Mouse (Mus musculus): ENCODE data around the gene Ncoa7.
"Not testable (repeated sequence)": the region's sequence is repeated elsewhere in the genome, so short reads cannot be mapped to it uniquely, and the experiment has no call there.

Ncoa7 gene

DNA sequence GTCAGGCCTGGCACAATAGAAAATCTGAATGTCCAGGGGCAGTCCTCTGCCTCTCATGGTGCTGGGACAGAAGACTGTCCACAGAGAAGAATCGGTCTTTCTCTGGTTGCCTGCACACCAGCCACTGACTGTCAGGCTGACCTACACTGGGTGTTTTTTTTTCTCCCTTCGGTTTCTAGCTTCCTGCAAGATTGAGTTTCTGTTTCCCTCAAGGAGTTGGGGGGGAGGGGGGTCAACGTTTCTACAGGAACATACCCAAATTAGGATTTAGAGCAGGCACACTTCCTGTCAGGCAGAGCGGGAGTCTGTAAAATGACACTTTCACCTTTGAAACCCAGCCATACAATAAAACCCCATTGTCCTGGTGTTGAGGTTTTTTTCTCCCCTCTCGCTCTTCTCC is 147.5 kb downstream of the Ncoa7 start:
- no peak for DNase-seq

- DNase-seq: no peak
These were observed 155.4 kb downstream of the Ncoa7 start for GRCm38 (mm10) chr10:30647681-30648080.

DNA sequence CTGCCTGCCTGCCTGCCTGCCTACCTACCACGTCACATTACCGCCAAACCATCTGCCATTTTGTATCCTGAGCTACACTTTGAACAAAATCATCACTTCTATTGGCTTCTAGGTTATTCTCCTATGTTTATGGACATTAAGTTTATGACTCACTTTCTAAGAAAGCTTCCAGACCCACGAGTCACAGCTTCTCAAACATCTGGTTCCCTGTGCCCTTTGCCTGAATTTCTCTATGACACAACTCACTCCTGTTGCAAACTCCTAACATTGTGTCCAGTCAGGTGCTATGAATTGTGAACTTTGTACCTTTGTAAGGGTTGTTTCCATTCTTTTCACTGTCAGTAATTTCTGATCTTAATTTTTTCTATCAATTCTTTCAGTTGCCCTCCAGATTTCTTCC is 164.9 kb downstream of the Ncoa7 start:
- DNase-seq: no peak

- not testable (repeated sequence) for DNase-seq
These were observed 166.5 kb downstream of the Ncoa7 start for GRCm38 (mm10) chr10:30636474-30637154.

- no peak for DNase-seq
These were observed 170.4 kb downstream of the Ncoa7 start for GRCm38 (mm10) chr10:30632718-30633117.

GRCm38 (mm10) chr10:30629977-30630376 is 173.1 kb downstream of the Ncoa7 start:
- no peak for DNase-seq

DNA sequence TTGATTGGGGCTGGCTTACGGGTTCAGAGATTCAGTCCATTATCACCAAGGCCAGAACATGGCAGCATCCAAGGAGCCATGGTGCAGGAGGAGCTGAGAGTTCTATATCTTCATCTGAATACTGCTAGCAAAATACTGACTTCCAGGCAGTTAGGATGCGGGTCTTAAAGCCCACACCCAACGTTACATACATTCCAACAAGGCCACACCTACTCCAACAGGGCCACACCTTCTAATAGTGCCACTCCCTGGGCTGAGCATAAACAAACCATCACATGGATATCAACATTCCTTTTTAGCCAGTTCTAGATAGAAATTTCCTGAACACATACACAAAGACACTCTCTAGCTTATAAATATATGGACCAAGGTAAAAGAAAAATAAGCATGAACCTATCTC is 173.6 kb downstream of the Ncoa7 start, which contains the start of gene Hint3:
TSS of gene Hint3 (minus strand) at position 120 of the 400 bp plus-strand sequence.
- DNase-seq: no peak

DNA sequence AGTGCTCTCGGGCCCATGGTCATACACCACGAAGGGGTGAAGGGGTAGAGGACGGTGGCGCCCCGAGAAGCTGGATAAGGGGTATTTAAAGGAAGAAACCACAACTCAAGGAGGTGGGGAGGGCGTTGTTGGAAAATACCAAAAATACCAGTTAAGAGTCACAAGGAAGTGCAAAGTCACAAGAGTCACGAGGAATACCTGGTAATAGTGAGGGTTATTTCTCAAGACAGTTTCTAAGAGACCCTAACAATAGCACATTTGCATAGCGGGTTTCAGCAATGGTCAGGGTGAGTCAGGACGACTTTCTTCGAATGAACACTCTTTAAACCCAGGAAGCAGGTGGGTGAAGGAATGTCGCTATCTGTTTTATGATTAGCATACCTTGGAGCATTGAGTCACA is 174.7 kb downstream of the Ncoa7 start:
- not testable (repeated sequence) for DNase-seq

- DNase-seq: peak; percentile 17
These were observed 175.6 kb downstream of the Ncoa7 start for GRCm38 (mm10) chr10:30627548-30627947.

DNA sequence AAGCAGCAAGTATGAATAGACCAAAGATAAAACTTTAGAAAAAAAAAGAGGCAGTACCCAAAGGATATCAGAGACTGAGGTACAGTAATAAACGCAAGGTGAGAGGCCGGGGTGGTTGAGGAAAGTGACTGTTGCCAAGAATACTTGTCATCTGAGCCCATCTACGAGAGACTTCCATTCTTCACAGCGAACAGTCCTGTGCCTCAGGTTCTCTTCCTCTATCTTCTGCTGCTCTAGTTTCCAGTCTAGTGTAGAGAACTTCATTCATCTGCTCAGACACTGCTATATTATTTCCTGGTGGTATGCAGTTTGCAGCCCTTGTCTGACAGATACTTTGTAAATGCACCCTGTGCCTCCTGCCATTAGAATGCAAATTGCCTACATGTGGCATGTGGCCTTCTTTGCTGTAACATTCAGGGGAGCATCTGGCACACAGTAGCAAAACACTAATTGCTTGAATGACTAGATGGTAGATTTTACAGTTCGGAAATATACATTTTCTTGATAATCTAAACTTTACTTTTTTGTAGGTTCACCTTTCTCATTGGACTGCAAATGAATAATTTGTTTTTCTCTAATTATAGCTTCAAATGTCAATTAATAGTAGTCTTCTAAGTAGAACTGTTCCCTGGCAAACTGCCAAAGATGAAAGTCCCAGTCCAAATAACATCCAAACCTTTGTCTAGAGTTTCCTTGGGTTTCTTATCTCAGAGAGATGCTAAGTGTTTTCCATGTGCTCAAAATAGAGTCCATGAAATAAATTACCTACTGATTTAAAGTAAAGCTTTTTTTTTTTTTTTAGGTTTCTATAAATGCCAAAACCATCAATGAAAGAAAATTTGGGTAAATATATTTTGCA is 178.7 kb downstream of the Ncoa7 start:
- DNase-seq: no peak

DNA sequence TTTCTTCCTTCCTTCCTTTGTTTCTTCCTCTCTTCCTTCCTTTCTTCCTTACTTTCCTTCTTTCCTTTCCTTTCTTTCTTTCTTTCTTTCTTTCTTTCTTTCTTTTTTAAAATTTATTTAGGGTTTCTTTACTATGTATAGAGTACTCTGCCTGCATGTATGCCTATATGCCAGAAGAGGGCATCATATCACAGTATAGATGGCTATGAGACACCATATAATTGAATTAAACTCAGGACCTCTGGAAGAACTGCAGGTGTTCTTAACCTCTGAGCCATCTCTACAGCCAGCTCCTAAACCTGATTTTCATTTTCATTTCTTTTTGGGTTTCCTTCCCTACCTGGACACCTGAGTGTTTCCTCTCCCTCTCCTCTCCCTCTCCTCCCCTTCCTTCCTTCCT is 180.2 kb downstream of the Ncoa7 start:
- DNase-seq: no peak

DNA sequence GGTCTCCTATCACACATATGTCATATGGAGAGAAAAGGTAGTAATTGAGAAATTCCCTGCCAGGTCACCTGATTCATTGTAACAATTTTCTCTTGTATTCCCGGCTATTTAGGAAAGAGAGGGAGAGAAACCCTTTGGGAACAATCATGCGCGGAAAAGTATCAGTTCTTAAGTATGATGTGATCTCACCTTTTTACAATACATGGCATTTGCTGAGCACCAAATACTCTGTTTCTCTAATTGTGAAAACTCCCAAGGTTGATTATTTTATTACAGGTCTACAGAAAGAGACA is 184.3 kb downstream of the Ncoa7 start:
- no peak for DNase-seq

DNA sequence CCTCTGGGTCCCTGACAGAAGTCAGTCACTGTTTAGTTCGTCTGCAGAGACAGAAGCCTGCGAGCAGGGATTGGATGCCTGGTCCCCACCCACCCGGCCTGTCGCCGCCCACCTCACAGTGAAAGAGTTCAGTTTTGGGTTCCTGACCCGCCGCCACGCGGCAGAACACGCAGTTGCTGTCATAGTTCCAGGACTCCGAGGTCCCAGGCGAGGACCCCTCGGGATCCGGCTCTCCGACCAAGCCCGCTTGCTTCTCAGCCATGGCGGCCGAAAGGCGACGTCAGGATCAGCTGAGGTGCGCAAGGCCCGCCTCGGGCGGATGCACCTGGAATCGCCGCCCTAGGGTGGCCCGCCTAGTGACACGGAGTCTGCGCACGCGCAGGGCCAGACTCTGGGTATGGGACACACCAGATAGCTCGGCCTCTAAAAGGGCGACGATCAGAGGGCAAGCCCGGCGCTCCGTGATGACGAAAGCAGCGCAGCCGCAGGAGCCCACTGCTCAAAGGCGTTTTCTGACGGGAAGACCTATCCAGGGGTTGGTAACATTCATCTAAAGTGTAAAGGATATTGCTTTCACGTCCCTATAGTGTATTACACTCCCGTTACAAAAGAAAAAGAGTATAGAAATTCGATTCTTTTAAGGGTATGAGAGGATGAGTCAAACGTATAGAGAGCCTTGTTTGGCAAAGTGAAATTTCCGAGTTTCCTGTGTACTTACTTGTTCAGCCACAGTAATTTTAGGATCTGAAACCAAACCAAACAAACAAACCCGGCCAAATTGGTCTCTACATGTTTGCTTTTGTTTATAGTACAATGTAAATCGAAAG is 184.8 kb downstream of the Ncoa7 start:
- DNase-seq: peak; percentile 99

GRCm38 (mm10) chr10:30613039-30613438 is 190.1 kb downstream of the Ncoa7 start:
- DNase-seq: no peak

- DNase-seq: no peak
These were observed 193.5 kb downstream of the Ncoa7 start for GRCm38 (mm10) chr10:30609614-30610013.

- DNase-seq: no peak
These were observed 195.0 kb downstream of the Ncoa7 start for GRCm38 (mm10) chr10:30608109-30608508.

- peak; percentile 87 for DNase-seq
These were observed 202.6 kb downstream of the Ncoa7 start, which contains the start of gene Trmt11 for GRCm38 (mm10) chr10:30600542-30600966. Gene Trmt11 (minus strand): TSS chr10:30600749.

GRCm38 (mm10) chr10:30600094-30600534 is 203.0 kb downstream of the Ncoa7 start:
- DNase-seq: no peak

DNA sequence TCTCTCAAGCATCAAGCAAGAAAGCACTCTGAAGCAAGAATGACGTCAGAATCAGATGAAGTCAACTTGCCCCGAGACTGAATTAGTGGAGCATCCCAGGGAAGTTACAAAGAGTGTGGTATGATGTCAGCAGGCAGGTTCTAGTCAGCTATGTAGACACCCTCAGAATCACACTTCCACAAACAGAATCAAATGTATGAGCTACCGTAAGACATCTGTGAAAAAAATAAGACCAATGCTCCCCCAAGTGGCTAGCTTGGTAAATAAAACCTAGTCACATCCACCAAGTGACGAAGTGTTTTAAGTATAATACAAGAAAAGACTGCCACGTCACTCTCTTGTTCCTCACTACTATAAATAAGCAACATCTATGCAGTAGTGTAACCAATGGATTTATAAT is 216.1 kb downstream of the Ncoa7 start:
- no peak for DNase-seq

GRCm38 (mm10) chr10:30585691-30586090 is 217.4 kb downstream of the Ncoa7 start:
- DNase-seq: no peak
